Mouse (Mus musculus) embryonic facial prominence, embryonic 11.5 days (tissue): Measurements from ENCODE around the gene Dedd2. TPM values are rescaled to one million over a fixed set of nuclear protein-coding genes. Genes with fewer than 3 reads are reported as not detected.

Source experiments
- ATAC-seq: fragments of 200-750 bp; cut with Nextera tagmentation; replicated peaks from 2 replicates; pipeline ENCODE4 v1.8.0; 2017; ENCODE audit warnings: low read depth; ENCODE audit not compliant: insufficient number of reproducible peaks, low FRiP score, low TSS enrichment
- DNase-seq: peaks from one replicate; pipeline ENCODE4 v3.0.0-alpha.2; 2015; ENCODE audit warnings: low spot score
- H3K27ac ChIP-seq: fragments of 300-500 bp; sonication (generic); replicated peaks from 2 replicates; pipeline ENCODE4 v1.5.1; 2014; ENCODE audit warnings: mild to moderate bottlenecking, low read depth, low read length, control low read depth
- H3K27me3 ChIP-seq: fragments of 300-500 bp; sonication (generic); 2 replicates; pipeline ENCODE4 v1.6.1; 2014; ENCODE audit warnings: mild to moderate bottlenecking, low read length, moderate library complexity, mixed read lengths; ENCODE audit not compliant: control insufficient read depth, insufficient read depth
- H3K36me3 ChIP-seq: fragments of 300-500 bp; sonication (generic); replicated peaks from 2 replicates; pipeline ENCODE4 v1.6.1; 2014; ENCODE audit warnings: low read depth, mild to moderate bottlenecking, low read length, moderate library complexity, mixed read lengths; ENCODE audit not compliant: control insufficient read depth, insufficient read depth
- H3K4me1 ChIP-seq: fragments of 300-500 bp; sonication (generic); 2 replicates; pipeline ENCODE4 v1.6.1; 2014; ENCODE audit warnings: low read length, mixed read lengths; ENCODE audit not compliant: control insufficient read depth, insufficient read depth
- H3K4me2 ChIP-seq: fragments of 300-500 bp; sonication (generic); 2 replicates; pipeline ENCODE4 v1.6.1; 2014; ENCODE audit warnings: low read depth, mild to moderate bottlenecking, control low read depth, low read length, moderate library complexity
- H3K4me3 ChIP-seq: fragments of 300-500 bp; sonication (generic); 2 replicates; pipeline ENCODE4 v1.5.1; 2014; ENCODE audit warnings: low read depth, low read length, control low read depth
- H3K9ac ChIP-seq: fragments of 300-500 bp; sonication (generic); replicated peaks from 2 replicates; pipeline ENCODE4 v1.6.1; 2014; ENCODE audit warnings: mild to moderate bottlenecking, control low read depth, low read length
- H3K9me3 ChIP-seq: fragments of 300-500 bp; sonication (generic); replicated peaks from 2 replicates; pipeline ENCODE4 v1.6.1; 2016; ENCODE audit warnings: mild to moderate bottlenecking, low read length, inconsistent platforms, mixed read lengths; ENCODE audit not compliant: control insufficient read depth
- WGBS: fragments of 180-500 bp; shearing (Covaris S2); extraction: QIAGEN DNeasy Blood & Tissue Kit; methylation state at CpG from one replicate; pipeline ENCODE4 v1.1.7; 2014; 5-methylcytosine and 5-hydroxymethylcytosine counted together
- microRNA-seq: library from miRNA; unstranded; fragments of <30 nt; microRNA quantifications from one replicate; pipeline ENCODE4, GENCODE M21; 2016; ENCODE audit warnings: borderline number of aligned reads
- polyA plus RNA-seq: library from polyadenylated mRNA; unstranded; fragments of >200 nt; fragmentation: Nextera tagmentation; extraction: Ambion mirVana; gene quantifications from 2 replicates; pipeline ENCODE4 v1.2.1, GENCODE M21; 2014

Gene Dedd2
- polyA plus RNA-seq, 1 experiment from 2014 or later, result 7.7 TPM

- no peak overlapping the region for H3K4me2 ChIP-seq
- WGBS, result 35% methylated on average over 6 of the region's 7 CpGs
- 0 out of 2 replicates have a peak overlapping the region, but pooled peaks have one; percentile 13 for H3K9ac ChIP-seq
- peaks cover 20% of the 10 kb centered on the region for H3K4me1 ChIP-seq
- H3K27ac ChIP-seq, result no peak overlapping the region
- DNase-seq (no peak), ATAC-seq (no peak)
- peaks cover 3% of the 10 kb centered on the region; the same call in 1 of the 2 replicates for H3K27me3 ChIP-seq
- no peaks in the 10 kb centered on the region for H3K36me3 ChIP-seq
- H3K4me3 ChIP-seq, result no peak overlapping the region
- H3K9me3 ChIP-seq, result no peaks in the 10 kb centered on the region
Measured at GRCm38 (mm10) chr7:25153841-25154240, 66.6 kb downstream of the Dedd2 start.

GRCm38 (mm10) chr7:25151916-25152556 lies 68.4 kb downstream of the Dedd2 start:
- 29% methylated on average over 10 of the region's 10 CpGs for WGBS
- Histone ChIP-seq H3K9ac (peak overlapping the region; percentile 34), H3K36me3 (no peaks in the 10 kb centered on the region), H3K4me3 (no peak overlapping the region), H3K4me1 (peaks cover 20% of the 10 kb centered on the region), H3K4me2 (no peak overlapping the region; the same call in 1 of the 2 replicates), H3K27ac (no peak overlapping the region; the same call in 1 of the 2 replicates), H3K9me3 (no peaks in the 10 kb centered on the region), H3K27me3 (peaks cover 3% of the 10 kb centered on the region; the same call in 1 of the 2 replicates)
- DNase-seq (no peak), ATAC-seq (no peak)

GRCm38 (mm10) chr7:25151009-25151408 lies 69.4 kb downstream of the Dedd2 start:
- Histone ChIP-seq H3K27me3 (peaks cover 3% of the 10 kb centered on the region; the same call in 1 of the 2 replicates), H3K4me2 (peak overlapping the region; percentile 24; the same call in 1 of the 2 replicates), H3K4me1 (peaks cover 20% of the 10 kb centered on the region), H3K9me3 (no peaks in the 10 kb centered on the region), H3K36me3 (no peaks in the 10 kb centered on the region), H3K9ac (peak overlapping the region; percentile 5; the same call in 1 of the 2 replicates), H3K4me3 (no peak overlapping the region), H3K27ac (0 out of 2 replicates have a peak overlapping the region, but pooled peaks have one; percentile 16)
- DNase-seq, result peak; percentile 12
- peak; percentile 71 for ATAC-seq
- 4% methylated on average over 7 of the region's 7 CpGs for WGBS

- 0 out of 2 replicates have a peak, but pooled peaks have one; percentile 12 for ATAC-seq
- 2% methylated on average over 12 of the region's 18 CpGs for WGBS
- peak; percentile 18 for DNase-seq
Measured at GRCm38 (mm10) chr7:25150151-25150663, 70.2 kb downstream of the Dedd2 start.

More at GRCm38 (mm10) chr7:25150151-25150663, 70.2 kb downstream of the Dedd2 start:
- H3K4me2 ChIP-seq, result peak overlapping the region; percentile 25
- H3K36me3 ChIP-seq, result no peaks in the 10 kb centered on the region
- H3K27ac ChIP-seq, result 0 out of 2 replicates have a peak overlapping the region, but pooled peaks have one; percentile 35
- peaks cover 20% of the 10 kb centered on the region for H3K4me1 ChIP-seq
- no peak overlapping the region for H3K4me3 ChIP-seq
- peaks cover 3% of the 10 kb centered on the region; the same call in 1 of the 2 replicates for H3K27me3 ChIP-seq
- H3K9me3 ChIP-seq, result no peaks in the 10 kb centered on the region
- H3K9ac ChIP-seq, result no peak overlapping the region; the same call in 1 of the 2 replicates

Small RNAs within 50 kb of the gene (microRNA-seq; reads per million reads assigned to microRNA genes)
- gene Mir7048, result not detected

Other genes starting within 250 kb of the Dedd2 start
- gene Rabac1, start 247.9 kb downstream of the Dedd2 start, polyA plus RNA-seq, result 75.9 and 92.5 TPM in 2 replicates
- gene Atp1a3, start 214.7 kb downstream of the Dedd2 start, polyA plus RNA-seq, result 6.8 and 8.5 TPM in 2 replicates
- gene Grik5, start 148.3 kb downstream of the Dedd2 start, polyA plus RNA-seq, result 5.7 and 7.5 TPM in 2 replicates
- 17.2 and 22.0 TPM in 2 replicates for gene Zfp574, start 148.0 kb downstream of the Dedd2 start, polyA plus RNA-seq
- 4.2 and 9.8 TPM in 2 replicates for gene Pou2f2, start 40.9 kb downstream of the Dedd2 start, polyA plus RNA-seq
- gene Zfp526, start 810 bp upstream of the Dedd2 start, polyA plus RNA-seq, result 2.5 and 3.5 TPM in 2 replicates
- 12.6 and 15.7 TPM in 2 replicates for gene Gsk3a, start 17.2 kb upstream of the Dedd2 start, polyA plus RNA-seq
- gene Erf, start 30.1 kb upstream of the Dedd2 start, polyA plus RNA-seq, result 19.4 and 22.6 TPM in 2 replicates
- 26.6 and 27.0 TPM in 2 replicates for gene Cic, start 47.1 kb upstream of the Dedd2 start, polyA plus RNA-seq
- gene Pafah1b3, start 77.4 kb upstream of the Dedd2 start, polyA plus RNA-seq, result 287 and 312 TPM in 2 replicates
- 1.6 TPM in 2 replicates for gene Prr19, start 80.8 kb upstream of the Dedd2 start, polyA plus RNA-seq
- gene Tmem145, start 85.5 kb upstream of the Dedd2 start, polyA plus RNA-seq, result 0.91 and 1.3 TPM in 2 replicates
- gene Megf8, start 96.5 kb upstream of the Dedd2 start, polyA plus RNA-seq, result 8.7 and 10.8 TPM in 2 replicates
- 0.60 TPM in 1 of 2 replicates, not detected in the other for gene Cnfn, start 149.1 kb upstream of the Dedd2 start, polyA plus RNA-seq
- 2.9 and 3.6 TPM in 2 replicates for gene Lipe, start 178.1 kb upstream of the Dedd2 start, polyA plus RNA-seq
- gene Cxcl17, start 192.3 kb upstream of the Dedd2 start, polyA plus RNA-seq, result not detected in 2 replicates